In the genomic region with DNA sequence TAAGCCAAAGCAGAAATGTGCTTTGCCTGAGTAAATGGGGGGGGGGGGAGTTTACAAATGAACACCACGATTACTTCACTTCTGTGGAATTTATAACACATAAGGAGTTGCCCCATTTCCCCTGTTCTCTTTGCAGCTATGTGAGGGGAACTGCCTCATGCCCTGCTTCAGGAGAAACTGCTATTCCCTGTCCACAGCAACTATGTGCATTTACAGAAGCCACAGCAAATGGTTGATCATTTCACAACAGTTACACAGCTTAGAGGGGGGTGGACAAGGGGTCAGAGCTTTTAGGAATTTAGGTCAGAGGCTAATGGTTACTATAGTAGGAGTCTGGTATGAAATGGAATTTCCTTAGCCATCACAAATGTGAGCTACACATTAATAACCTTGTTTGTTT, we compare ENCODE assay signal across 18 mouse cellular contexts.
DNase-seq lines count a peak whose midpoint lies in the region; ATAC-seq lines count a peak whose summit lies in the region.
"Had no signal": no experiment of that assay in that cellular context is flagged by ENCODE, and none has a peak within 500 bp of the region (broad histone marks: within the 10 kb centered on the region; RNA-seq: fewer than 3 reads in every experiment).

No protein-coding gene starts in this region.

- peak; percentile 11 for DNase-seq in kidney, adult 11 months
- peak; percentile 23 for DNase-seq in 3T3-L1 (ENCODE audit: low read depth, low spot score)
- peak; percentile 41 for DNase-seq in intestine, embryonic 14.5 days (ENCODE audit: low spot score)
- DNase-seq in lung, postnatal 10 days, result peak; percentile 18
- no peak for DNase-seq in hindbrain, embryonic 10.5 days (ENCODE audit: low spot score)
- no peak for DNase-seq in embryo, embryonic 9.5 days (ENCODE audit: extremely low spot score)
- no peak for DNase-seq in right cerebral cortex, postnatal 14 days
- DNase-seq: adrenal gland, postnatal 25 days; B cell, adult 2 months; cerebellum, postnatal 36 days; heart, postnatal 36 days; layer of hippocampus, postnatal 36 days; right cerebral cortex, adult 18-20 months; thymus, postnatal 4 days had no signal

- no peak overlapping the region for H3K9ac ChIP-seq in kidney, embryonic 16.5 days (replicated peaks; ENCODE audit: low read length)
- H3K9ac ChIP-seq in intestine, embryonic 14.5 days (ENCODE audit: low read length), result no peak overlapping the region
- H3K9ac ChIP-seq: forebrain, embryonic 13.5 days had no signal

- no peaks in the 10 kb centered on the region for H3K27me3 ChIP-seq in kidney, embryonic 16.5 days (ENCODE audit: insufficient read depth, low read length)
- H3K27me3 ChIP-seq in intestine, embryonic 14.5 days (replicated peaks; ENCODE audit: control insufficient read depth, insufficient read depth, low read length), result no peaks in the 10 kb centered on the region
- no peaks in the 10 kb centered on the region for H3K27me3 ChIP-seq in hindbrain, embryonic 10.5 days (ENCODE audit: insufficient read depth, poor library complexity, severe bottlenecking)
- H3K27me3 ChIP-seq: forebrain, embryonic 13.5 days had no signal

- no peak overlapping the region for H3K4me3 ChIP-seq in kidney, embryonic 16.5 days (ENCODE audit: low read length)
- H3K4me3 ChIP-seq in intestine, embryonic 14.5 days (ENCODE audit: low read depth, low read length), result no peak overlapping the region
- no peak overlapping the region for H3K4me3 ChIP-seq in hindbrain, embryonic 10.5 days
- H3K4me3 ChIP-seq: forebrain, embryonic 13.5 days; limb, embryonic 10.5 days had no signal

- H3K27ac ChIP-seq in kidney, embryonic 16.5 days (ENCODE audit: low read length), result no peak overlapping the region
- no peak overlapping the region; the same call in 1 of the 2 replicates for H3K27ac ChIP-seq in intestine, embryonic 14.5 days (ENCODE audit: low read depth)
- no peak overlapping the region for H3K27ac ChIP-seq in hindbrain, embryonic 10.5 days
- H3K27ac ChIP-seq: forebrain, embryonic 13.5 days; limb, embryonic 10.5 days had no signal

- WGBS in kidney, embryonic 16.5 days, result 15% methylated on average over 1 of the region's 1 CpGs
- 8% methylated on average over 1 of the region's 1 CpGs for WGBS in intestine, embryonic 14.5 days
- 65% methylated on average over 1 of the region's 1 CpGs for WGBS in hindbrain, embryonic 10.5 days

- ATAC-seq in kidney, embryonic 16.5 days (ENCODE audit: low FRiP score, low TSS enrichment), result no peak
- ATAC-seq in intestine, embryonic 14.5 days (replicated peaks; ENCODE audit: low FRiP score, low TSS enrichment, low read depth), result 0 out of 2 replicates have a peak, but pooled peaks have one; percentile 54
- ATAC-seq: forebrain, embryonic 13.5 days; inflammation-experienced regulatory T-cells, adult 6 months had no signal

- H3K4me1 ChIP-seq in kidney, embryonic 16.5 days (ENCODE audit: insufficient read depth, low read length), result 0 out of 2 replicates have a peak, but pooled peaks cover 3% of the 10 kb centered on the region
- no peaks in the 10 kb centered on the region for H3K4me1 ChIP-seq in intestine, embryonic 14.5 days (replicated peaks; ENCODE audit: control insufficient read depth, insufficient read depth, low read length)
- H3K4me1 ChIP-seq in hindbrain, embryonic 10.5 days (replicated peaks), result 0 out of 2 replicates have a peak, but pooled peaks cover 3% of the 10 kb centered on the region
- H3K4me1 ChIP-seq: forebrain, embryonic 13.5 days; limb, embryonic 10.5 days had no signal

- no peaks in the 10 kb centered on the region for H3K36me3 ChIP-seq in kidney, embryonic 16.5 days (ENCODE audit: insufficient read depth, low read length)
- H3K36me3 ChIP-seq in intestine, embryonic 14.5 days (ENCODE audit: control insufficient read depth, insufficient read depth, low read length), result no peaks in the 10 kb centered on the region
- no peaks in the 10 kb centered on the region for H3K36me3 ChIP-seq in hindbrain, embryonic 10.5 days
- H3K36me3 ChIP-seq: limb, embryonic 10.5 days had no signal

- H3K4me2 ChIP-seq in kidney, embryonic 16.5 days (replicated peaks; ENCODE audit: low read depth, low read length), result no peak overlapping the region
- no peak overlapping the region for H3K4me2 ChIP-seq in intestine, embryonic 14.5 days (ENCODE audit: low read length)
- H3K4me2 ChIP-seq: forebrain, embryonic 13.5 days had no signal

- no peaks in the 10 kb centered on the region for H3K9me3 ChIP-seq in kidney, embryonic 16.5 days (ENCODE audit: low read length)
- no peaks in the 10 kb centered on the region for H3K9me3 ChIP-seq in intestine, embryonic 14.5 days (ENCODE audit: control insufficient read depth, low read length)
- no peaks in the 10 kb centered on the region for H3K9me3 ChIP-seq in hindbrain, embryonic 10.5 days
- H3K9me3 ChIP-seq: forebrain, embryonic 13.5 days; limb, embryonic 10.5 days had no signal

Comparison
In these comparisons a context has a peak if more than half of its experiments do, and no peak if none do; other contexts are left out.
1. DNase-seq: peak in kidney, adult 11 months (single experiment), 3T3-L1 (single experiment), intestine, embryonic 14.5 days (single experiment) and lung, postnatal 10 days (single experiment); none in hindbrain, embryonic 10.5 days (single experiment), embryo, embryonic 9.5 days (single experiment) and right cerebral cortex, postnatal 14 days (single experiment).